Mouse (Mus musculus): ENCODE data around the gene 1700023F06Rik. TPM values are rescaled to one million over a fixed set of nuclear protein-coding genes. Genes with fewer than 3 reads are reported as not detected.
"Not testable (repeated sequence)": the region's sequence is repeated elsewhere in the genome, so short reads cannot be mapped to it uniquely, and the experiment has no call there.

1700023F06Rik gene
- total RNA-seq, 1 experiment from 2014 or later, result not detected

- no peak for ATAC-seq (replicated peaks in 1 of 2; ENCODE audit: insufficient read depth in 1 of 2, low FRiP score in 2 of 2, low TSS enrichment in 1 of 2, low read depth in 1 of 2, poor library complexity in 2 of 2, severe bottlenecking in 2 of 2)
These were observed 23.0 kb upstream of the 1700023F06Rik start for GRCm38 (mm10) chr11:103231367-103231766.

GRCm38 (mm10) chr11:103230626-103231025 lies 22.3 kb upstream of the 1700023F06Rik start:
- no peak for ATAC-seq (replicated peaks in 1 of 2; ENCODE audit: insufficient read depth in 1 of 2, low FRiP score in 2 of 2, low TSS enrichment in 1 of 2, low read depth in 1 of 2, poor library complexity in 2 of 2, severe bottlenecking in 2 of 2)

DNA sequence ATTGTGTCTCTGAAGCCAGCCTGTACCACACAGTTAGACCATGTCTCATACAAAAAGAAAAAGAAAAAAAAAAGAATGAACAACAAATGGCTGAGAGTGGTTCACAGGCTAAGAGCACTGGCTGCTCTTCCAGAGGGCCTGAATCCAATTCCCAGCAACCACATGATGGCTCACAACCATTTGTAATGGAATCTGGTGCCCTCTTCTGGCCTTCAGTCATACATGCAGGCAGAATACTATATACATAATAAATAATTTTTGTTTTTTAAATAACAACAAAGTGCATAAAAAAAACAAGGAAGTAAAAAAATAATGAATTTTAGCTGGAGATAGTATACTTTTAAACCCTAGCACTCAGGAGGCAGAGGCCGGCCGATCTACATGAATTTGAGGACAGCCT lies 21.2 kb upstream of the 1700023F06Rik start:
- no peak for ATAC-seq (replicated peaks in 1 of 2; ENCODE audit: insufficient read depth in 1 of 2, low FRiP score in 2 of 2, low TSS enrichment in 1 of 2, low read depth in 1 of 2, poor library complexity in 2 of 2, severe bottlenecking in 2 of 2)

DNA sequence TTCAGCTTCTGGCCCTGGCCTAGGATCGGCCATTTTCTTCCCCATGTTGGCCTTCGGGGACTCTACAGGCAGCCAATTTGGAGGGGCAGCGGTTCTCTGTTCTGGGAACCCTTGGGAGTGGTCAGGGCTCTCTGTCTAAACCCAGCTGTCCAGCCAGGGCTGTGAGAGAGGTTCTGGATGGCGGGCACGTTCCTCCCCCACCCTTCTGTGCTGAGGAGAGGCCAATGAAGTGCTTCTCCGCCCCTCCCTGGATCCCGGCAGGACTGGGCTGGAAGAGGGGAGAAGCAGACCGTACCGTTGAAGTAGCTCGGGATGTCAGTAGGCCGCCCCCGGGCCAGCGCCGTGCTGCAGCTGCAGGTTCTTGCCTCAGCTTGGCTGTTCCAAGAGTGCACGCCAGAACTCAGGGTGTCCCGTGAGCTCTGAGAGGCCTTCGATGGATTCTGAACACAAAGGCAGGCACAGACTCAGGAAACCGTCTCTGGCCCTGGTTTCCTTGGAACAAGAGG lies 15.6 kb upstream of the 1700023F06Rik start:
- ATAC-seq (replicated peaks in 1 of 2; ENCODE audit: insufficient read depth in 1 of 2, low FRiP score in 2 of 2, low TSS enrichment in 1 of 2, low read depth in 1 of 2, poor library complexity in 2 of 2, severe bottlenecking in 2 of 2), result no peak

DNA sequence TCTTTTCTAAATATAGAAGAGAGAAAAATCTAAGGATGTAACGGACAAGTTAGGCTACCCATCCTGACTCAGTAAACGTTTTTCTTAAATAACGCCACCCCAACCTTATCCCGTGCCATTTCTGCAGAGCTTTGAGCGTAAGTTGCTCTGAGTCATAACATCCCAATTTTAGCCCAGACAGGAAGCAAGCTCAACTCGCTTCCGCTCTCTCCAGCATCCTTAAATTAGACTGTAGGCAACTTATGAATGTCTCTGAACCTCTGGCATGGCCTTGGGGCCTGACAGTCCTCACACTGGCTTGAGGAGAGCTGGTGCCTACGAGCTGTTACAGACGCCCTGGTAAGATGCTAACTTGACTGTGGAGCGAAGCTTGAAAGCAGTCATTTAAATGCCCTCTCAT lies 15.1 kb upstream of the 1700023F06Rik start:
- ATAC-seq (replicated peaks in 1 of 2; ENCODE audit: insufficient read depth in 1 of 2, low FRiP score in 2 of 2, low TSS enrichment in 1 of 2, low read depth in 1 of 2, poor library complexity in 2 of 2, severe bottlenecking in 2 of 2), result no peak

GRCm38 (mm10) chr11:103222718-103223117 lies 14.4 kb upstream of the 1700023F06Rik start:
- ATAC-seq (replicated peaks in 1 of 2; ENCODE audit: insufficient read depth in 1 of 2, low FRiP score in 2 of 2, low TSS enrichment in 1 of 2, low read depth in 1 of 2, poor library complexity in 2 of 2, severe bottlenecking in 2 of 2), result not testable (repeated sequence)

DNA sequence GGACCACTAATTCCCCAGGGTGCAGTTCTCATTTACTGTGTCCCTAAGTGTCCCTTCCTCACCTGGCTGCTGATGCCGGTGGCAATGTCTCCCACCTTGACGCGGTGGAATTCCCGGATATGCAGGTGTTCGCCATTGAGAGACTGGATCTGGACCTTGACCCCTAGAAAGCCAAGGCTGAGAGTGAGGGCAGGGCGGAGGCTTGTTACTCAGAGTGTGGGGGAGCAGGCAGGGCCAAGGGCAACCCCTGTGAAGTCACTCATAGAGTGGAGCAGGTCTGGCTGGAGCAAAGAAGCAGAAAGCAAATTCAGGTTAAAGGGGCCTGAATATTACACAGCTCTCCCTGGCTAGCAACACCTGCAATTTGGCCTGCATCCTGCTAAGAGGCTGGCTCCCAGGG lies 13.1 kb upstream of the 1700023F06Rik start:
- ATAC-seq (replicated peaks in 1 of 2; ENCODE audit: insufficient read depth in 1 of 2, low FRiP score in 2 of 2, low TSS enrichment in 1 of 2, low read depth in 1 of 2, poor library complexity in 2 of 2, severe bottlenecking in 2 of 2), result no peak

DNA sequence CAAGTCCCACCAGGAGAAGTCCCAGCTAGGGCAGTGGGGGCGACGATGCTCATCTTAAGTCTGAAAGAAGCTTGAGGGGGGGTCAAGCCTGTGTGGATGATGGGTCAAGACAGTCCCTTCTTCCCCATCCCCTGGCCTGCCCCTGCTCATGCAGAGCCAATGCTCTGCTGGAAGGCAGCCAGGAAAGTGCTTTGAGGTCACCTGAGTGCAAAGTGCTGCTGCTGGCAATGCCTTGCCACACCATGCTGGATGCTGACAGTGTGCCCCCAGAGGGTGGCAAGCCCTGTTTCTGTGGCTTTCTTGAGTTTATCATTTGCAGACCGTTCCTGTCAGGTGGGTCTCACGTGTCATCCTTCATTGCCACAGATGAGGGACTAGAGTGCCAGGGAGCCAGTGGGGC lies 11.6 kb upstream of the 1700023F06Rik start:
- no peak for ATAC-seq (replicated peaks in 1 of 2; ENCODE audit: insufficient read depth in 1 of 2, low FRiP score in 2 of 2, low TSS enrichment in 1 of 2, low read depth in 1 of 2, poor library complexity in 2 of 2, severe bottlenecking in 2 of 2)

DNA sequence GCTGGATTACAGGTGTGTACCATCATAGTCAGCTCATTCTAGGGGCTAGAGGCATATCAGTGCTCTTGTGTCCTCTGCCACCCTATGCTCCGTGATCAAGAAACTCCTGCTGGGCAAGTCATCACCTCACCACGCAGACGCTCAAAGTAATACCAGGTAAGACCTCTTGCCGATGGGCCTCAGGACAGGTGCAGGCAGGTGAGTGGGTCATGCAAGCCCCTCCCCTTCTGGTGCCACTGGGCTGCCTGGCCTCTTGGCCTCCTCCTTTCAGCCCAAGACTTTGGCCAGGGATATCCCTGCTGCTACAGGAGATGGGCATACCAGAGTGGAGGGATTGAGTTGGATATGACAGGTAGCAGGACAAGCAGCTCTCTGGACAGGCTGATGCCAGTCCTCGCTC lies 10.9 kb upstream of the 1700023F06Rik start:
- ATAC-seq (replicated peaks in 1 of 2; ENCODE audit: insufficient read depth in 1 of 2, low FRiP score in 2 of 2, low TSS enrichment in 1 of 2, low read depth in 1 of 2, poor library complexity in 2 of 2, severe bottlenecking in 2 of 2), result no peak

DNA sequence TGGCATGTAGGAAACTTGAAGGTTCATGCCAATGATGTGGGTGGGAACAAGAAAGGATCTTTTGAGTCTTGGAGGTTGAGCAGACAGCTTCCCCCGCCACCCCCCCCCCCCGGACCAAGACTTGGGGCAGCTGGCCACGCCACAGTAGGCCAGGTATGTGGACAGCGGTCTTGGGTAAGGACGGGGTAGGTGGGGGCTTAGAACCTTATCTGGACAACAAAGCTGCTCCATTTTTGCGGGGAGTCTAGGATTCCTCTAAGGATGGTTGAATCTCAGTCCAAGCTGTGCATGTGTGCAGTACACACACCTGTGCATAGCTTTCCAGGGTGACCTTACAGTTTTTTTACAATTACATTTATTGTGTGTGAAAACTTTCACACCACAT lies 10.2 kb upstream of the 1700023F06Rik start:
- no peak for ATAC-seq (replicated peaks in 1 of 2; ENCODE audit: insufficient read depth in 1 of 2, low FRiP score in 2 of 2, low TSS enrichment in 1 of 2, low read depth in 1 of 2, poor library complexity in 2 of 2, severe bottlenecking in 2 of 2)

DNA sequence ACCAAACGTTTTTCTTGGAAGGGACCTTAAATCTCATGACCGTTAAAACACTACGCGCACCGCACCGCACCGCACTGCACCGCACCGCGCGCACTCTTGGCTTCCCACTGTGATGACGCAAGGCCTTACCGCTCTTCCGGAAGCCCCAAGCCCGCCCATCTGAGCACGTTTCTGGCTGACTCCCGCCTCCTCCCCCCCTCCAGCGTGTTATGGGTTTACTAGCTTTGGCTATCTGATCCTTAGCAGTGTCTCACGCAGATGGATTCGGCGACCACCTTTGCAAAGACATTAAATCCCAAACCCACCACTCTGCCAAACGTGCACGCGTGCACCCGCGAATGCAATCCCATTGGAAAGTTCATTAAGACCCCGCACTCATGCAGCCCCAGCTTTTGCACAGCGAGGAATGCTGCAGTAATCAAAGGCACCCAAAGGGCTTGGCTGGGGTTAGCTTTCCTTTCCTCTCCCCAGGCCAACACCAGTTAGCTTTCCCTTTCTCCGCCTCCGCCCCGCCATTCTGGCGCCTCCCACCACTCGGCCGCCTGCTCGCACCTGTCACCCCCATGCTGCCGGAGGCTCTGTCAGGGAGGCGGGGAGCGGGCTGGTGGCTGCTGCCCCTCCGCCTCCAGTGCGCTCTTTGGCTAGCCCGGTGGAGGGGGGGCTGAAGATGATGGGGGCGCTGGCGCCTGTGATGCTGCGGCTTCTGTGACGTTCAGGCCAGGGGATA lies 9.6 kb upstream of the 1700023F06Rik start, which contains the start of gene Spata32:
Gene Spata32 (minus strand): TSS at position 643 of the 727 bp plus-strand sequence.
- peak; percentile 77 to 84 for ATAC-seq (replicated peaks in 1 of 2; ENCODE audit: insufficient read depth in 1 of 2, low FRiP score in 2 of 2, low TSS enrichment in 1 of 2, low read depth in 1 of 2, poor library complexity in 2 of 2, severe bottlenecking in 2 of 2)

DNA sequence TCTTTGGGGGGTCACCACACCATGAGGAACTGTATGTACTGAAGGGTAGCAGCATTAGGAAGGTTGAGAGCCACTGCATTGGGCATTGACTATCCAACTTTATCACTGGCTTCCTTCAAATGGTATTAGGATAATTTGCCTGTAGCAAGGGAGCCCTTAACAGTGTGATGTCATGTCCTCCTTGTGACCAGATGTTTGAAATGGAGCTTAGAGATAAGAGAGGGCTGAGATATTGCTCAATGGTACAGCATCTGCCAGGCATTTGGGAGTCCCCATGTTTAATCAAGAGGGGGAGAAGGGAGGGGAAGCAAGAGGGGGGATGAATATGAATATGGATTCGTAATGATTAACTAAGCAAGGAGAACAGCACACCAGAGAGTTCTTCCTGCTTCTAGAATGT lies 7.0 kb upstream of the 1700023F06Rik start:
- no peak for ATAC-seq (replicated peaks in 1 of 2; ENCODE audit: insufficient read depth in 1 of 2, low FRiP score in 2 of 2, low TSS enrichment in 1 of 2, low read depth in 1 of 2, poor library complexity in 2 of 2, severe bottlenecking in 2 of 2)

DNA sequence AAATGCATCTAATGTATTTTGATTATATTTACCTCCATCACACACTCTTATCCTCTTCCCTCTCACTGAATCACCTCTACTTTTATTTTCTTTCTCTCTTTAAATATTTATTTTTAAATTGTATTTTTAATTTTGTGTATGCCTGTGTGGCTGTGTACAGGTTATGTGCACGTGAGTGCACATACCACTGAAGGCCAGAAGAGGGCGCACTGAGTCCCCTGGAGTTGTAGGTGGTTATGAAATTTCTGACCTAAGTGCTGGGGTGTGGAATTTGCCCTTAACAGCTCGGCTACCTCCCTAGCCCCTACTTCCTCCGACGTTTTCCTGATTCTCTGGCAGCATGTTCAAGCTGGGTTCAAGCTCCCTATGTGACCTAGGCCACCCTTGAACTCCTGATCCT lies 5.4 kb upstream of the 1700023F06Rik start:
- no peak for ATAC-seq (replicated peaks in 1 of 2; ENCODE audit: insufficient read depth in 1 of 2, low FRiP score in 2 of 2, low TSS enrichment in 1 of 2, low read depth in 1 of 2, poor library complexity in 2 of 2, severe bottlenecking in 2 of 2)

- no peak for ATAC-seq (replicated peaks in 1 of 2; ENCODE audit: insufficient read depth in 1 of 2, low FRiP score in 2 of 2, low TSS enrichment in 1 of 2, low read depth in 1 of 2, poor library complexity in 2 of 2, severe bottlenecking in 2 of 2)
These were observed 1.9 kb upstream of the 1700023F06Rik start for GRCm38 (mm10) chr11:103210291-103210690.

GRCm38 (mm10) chr11:103206203-103206602 lies 2.2 kb downstream of the 1700023F06Rik start:
- ATAC-seq (replicated peaks in 1 of 2; ENCODE audit: insufficient read depth in 1 of 2, low FRiP score in 2 of 2, low TSS enrichment in 1 of 2, low read depth in 1 of 2, poor library complexity in 2 of 2, severe bottlenecking in 2 of 2), result no peak

DNA sequence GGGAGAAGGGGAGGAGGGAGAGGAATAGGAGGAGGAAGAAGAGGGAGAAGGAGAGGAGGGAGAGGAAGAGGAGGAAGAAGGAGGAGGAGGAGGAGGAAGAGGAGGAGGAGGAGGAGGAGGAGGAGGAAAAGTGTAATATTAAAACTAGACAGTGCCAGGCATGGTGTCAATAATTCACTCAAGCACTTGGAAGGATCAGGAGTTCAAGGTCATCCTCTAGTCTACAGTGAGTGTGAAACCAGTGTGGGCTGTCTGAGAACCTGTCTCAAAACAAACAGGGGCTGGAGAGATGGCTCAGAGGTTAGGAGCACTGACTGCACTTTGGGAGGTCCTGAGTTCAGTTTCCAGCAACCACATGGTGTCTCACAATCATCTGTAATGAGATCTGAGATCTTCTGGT lies 6.0 kb downstream of the 1700023F06Rik start:
- ATAC-seq (replicated peaks in 1 of 2; ENCODE audit: insufficient read depth in 1 of 2, low FRiP score in 2 of 2, low TSS enrichment in 1 of 2, low read depth in 1 of 2, poor library complexity in 2 of 2, severe bottlenecking in 2 of 2), result no peak

GRCm38 (mm10) chr11:103201664-103202063 lies 6.7 kb downstream of the 1700023F06Rik start:
- ATAC-seq (replicated peaks in 1 of 2; ENCODE audit: insufficient read depth in 1 of 2, low FRiP score in 2 of 2, low TSS enrichment in 1 of 2, low read depth in 1 of 2, poor library complexity in 2 of 2, severe bottlenecking in 2 of 2), result peak; percentile 54 to 56; a peak in 3 of 4 replicates

DNA sequence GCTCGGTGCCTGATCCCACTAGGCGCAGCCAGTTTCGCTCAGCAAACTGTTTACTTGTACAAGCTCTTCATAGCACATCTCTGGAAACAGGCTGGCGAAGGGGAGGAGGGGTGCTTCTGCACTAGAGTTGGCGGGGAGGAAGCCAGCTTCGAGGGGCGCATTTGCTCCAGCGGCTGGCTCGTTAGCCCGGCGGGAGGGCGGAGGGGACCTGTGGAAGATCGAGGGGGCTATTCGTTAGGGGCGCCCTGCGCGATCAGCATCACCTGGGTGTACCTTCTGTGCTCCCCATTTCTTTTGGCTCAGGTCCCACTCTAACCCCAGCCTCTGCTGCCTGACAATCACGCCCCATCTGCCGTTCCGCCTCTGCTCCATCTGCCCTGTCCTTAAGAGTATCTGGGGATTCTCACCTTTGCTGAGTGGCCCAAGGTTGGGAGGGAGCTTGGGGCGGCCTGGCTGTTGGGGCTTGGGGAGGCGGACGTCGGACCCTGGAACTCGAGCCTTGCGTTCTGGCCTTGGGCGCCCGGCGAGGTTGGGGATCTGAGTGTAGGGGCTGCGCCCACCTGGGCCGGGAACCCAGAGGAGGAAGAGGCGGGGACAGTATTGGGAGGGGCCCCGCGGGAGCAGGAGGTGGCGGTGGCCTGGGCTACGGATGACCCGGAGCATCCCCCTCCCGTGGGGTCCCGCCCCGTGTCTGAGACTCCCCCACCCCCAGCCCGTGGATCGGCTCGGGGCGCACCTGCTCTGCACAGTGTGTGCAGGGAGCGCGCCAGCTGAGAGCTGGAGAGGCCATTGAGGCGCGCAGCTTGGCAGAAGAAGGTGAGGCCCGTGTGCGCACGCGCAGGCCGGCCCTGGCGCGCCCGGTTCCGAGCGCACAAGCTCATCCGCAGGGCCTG lies 9.2 kb downstream of the 1700023F06Rik start:
- ATAC-seq (replicated peaks in 1 of 2; ENCODE audit: insufficient read depth in 1 of 2, low FRiP score in 2 of 2, low TSS enrichment in 1 of 2, low read depth in 1 of 2, poor library complexity in 2 of 2, severe bottlenecking in 2 of 2), result no peak

Measured in hematopoietic stem cell, adult 5-6 weeks (primary cell).